Mouse (Mus musculus): ENCODE measurements around the gene Morc2a.

The Morc2a gene

DNA sequence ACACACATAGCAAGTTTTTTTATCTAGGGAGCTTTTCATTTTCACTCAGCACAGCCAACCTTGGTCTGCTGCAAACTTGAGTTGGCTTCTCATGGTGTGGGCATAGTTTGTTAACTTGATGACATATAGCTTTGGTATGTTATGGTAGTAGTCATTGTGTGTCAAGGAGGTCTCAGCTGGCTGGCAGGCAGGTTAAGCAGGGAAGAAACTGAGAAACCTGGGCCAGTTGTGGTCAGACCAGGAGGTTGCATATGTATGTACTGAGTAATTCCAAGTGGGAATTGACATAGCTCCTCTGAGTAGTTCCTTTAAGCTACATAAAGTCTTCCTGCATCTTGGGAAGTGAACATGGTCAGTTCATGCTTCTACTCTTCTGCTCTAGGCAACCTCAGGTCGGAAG is 35.2 kb downstream of the Morc2a start:
- no peak for DNase-seq (ENCODE audit: low spot score in 2 of 2)

GRCm38 (mm10) chr11:3684723-3685430 is 35.9 kb downstream of the Morc2a start:
- DNase-seq (ENCODE audit: low spot score in 2 of 2), result no peak

- DNase-seq (ENCODE audit: low spot score in 2 of 2), result no peak
Observed at GRCm38 (mm10) chr11:3685431-3685830, 36.4 kb downstream of the Morc2a start.

GRCm38 (mm10) chr11:3686318-3686717 is 37.3 kb downstream of the Morc2a start:
- no peak for DNase-seq (ENCODE audit: low spot score in 2 of 2)

DNA sequence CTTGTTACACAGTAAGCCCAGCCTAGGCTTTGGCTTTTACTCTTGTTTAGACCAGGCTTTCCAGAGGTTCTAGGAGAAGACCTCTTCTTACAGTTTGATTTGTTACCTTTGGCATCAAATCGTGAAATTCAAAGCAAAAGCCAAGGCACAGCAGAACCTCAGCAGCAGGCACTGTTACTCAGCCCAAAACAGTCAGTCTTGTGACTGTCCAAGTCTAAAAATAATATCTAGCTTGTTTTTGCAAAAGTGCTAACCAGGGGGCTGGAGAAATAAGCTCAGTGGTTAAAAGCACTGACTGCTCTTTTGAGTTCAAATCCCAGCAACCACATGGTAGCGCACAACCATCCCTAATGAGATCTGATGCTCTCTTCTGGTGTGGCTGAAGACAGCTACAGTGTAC is 37.9 kb downstream of the Morc2a start:
- no peak for DNase-seq (ENCODE audit: low spot score in 2 of 2)

- DNase-seq (ENCODE audit: low spot score in 2 of 2), result no peak
Observed at GRCm38 (mm10) chr11:3691746-3692145, 42.8 kb downstream of the Morc2a start.

DNA sequence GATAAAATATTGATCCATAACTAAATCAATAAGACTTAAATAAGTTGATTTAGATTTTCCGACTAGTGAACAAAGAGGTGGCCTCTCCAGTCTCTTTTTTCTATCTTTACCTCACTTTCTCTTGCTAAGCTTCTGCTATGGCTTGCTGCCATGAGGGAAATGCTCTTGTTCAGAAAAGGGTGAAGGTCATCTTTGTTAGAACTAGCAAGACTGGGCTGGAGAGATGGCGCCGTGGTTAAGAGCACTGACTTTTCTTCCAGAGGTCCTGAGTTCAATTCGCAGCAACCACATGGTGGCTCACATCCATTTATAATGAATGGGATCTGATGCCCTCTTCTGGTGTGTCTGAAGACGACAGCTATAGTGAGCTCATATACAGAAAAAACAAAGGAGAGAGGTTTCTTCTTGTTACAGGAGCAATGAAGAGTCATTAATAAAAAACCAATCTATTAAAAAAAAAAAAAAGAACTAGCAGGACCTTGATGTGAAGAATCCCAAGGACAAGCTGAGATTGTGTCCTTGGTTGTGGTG is 47.2 kb downstream of the Morc2a start:
- no peak for DNase-seq (ENCODE audit: low spot score in 2 of 2)

GRCm38 (mm10) chr11:3697441-3697840 is 48.5 kb downstream of the Morc2a start:
- no peak for DNase-seq (ENCODE audit: low spot score in 2 of 2)

GRCm38 (mm10) chr11:3703089-3703992 is 54.4 kb downstream of the Morc2a start:
- DNase-seq (ENCODE audit: low spot score in 2 of 2), result no peak

GRCm38 (mm10) chr11:3704404-3704803 is 55.4 kb downstream of the Morc2a start:
- no peak for DNase-seq (ENCODE audit: low spot score in 2 of 2)

DNA sequence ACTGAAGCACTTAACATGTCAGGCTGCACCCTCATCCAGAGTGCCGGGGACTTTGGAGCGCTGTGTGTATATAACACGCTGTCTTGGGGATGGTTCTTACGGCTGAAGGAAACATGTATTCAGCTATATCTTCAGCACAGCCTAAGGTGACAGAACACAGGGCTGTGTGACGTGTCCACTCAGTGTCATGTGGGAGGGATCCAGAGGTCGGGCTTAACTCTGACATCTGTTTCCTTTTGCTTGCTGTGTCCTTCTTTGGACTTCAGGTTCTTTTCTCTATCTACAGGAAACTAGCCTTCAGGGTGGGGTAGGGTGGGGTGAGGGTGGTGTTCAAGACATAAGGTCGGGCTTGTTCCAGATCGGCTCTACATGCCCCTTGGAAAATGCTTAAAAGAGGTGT is 58.1 kb downstream of the Morc2a start:
- no peak for DNase-seq (ENCODE audit: low spot score in 2 of 2)

- DNase-seq (ENCODE audit: low spot score in 2 of 2), result no peak
Observed at GRCm38 (mm10) chr11:3710203-3710602, 61.2 kb downstream of the Morc2a start.

DNA sequence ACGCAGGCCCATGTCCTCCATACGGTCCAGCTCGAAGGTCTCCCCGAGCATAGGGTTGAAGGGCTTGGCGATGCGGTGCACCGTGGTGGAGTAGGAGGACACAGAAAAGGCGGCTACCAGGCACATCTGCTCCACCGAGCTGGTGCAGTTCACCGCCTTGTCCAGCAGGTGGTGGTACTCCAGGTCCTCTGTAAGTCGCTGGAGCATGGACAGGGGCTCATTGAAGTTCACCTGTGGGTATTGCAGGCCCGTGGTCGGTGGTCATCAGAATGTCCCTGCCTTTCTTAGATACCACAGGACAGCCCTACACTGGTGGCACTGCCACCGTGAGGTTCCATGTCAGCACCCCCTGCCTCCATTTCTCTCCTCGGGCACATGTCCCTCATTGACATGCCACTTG is 65.5 kb downstream of the Morc2a start:
- peak in 1 of 2 experiments; percentile 14 for DNase-seq (ENCODE audit: low spot score in 2 of 2)

GRCm38 (mm10) chr11:3716662-3717061 is 67.7 kb downstream of the Morc2a start:
- DNase-seq (ENCODE audit: low spot score in 2 of 2), result no peak

DNA sequence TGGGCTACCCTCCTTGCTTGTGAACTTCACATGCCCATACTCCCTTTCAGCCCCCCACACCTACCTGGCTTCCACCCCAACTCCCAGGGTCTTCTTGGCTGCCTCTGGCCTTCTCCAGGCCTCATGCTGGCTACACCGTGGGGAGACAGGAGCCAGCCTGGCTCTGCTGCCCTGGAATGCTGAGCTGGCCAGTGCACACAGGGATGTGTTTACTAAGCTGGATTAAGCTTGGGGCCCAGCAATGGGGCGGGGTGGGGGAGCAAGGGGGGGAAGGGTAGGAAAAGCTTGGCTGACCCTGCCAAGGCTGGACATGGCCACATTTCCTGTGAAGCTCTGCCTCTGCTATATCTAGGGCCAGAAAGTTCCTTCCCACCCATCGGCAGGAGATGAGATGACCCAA is 73.0 kb downstream of the Morc2a start:
- DNase-seq (ENCODE audit: low spot score in 2 of 2), result no peak

GRCm38 (mm10) chr11:3722861-3723260 is 73.9 kb downstream of the Morc2a start:
- DNase-seq (ENCODE audit: low spot score in 2 of 2), result no peak

GRCm38 (mm10) chr11:3723910-3724309 is 74.9 kb downstream of the Morc2a start:
- DNase-seq (ENCODE audit: low spot score in 2 of 2), result no peak

DNA sequence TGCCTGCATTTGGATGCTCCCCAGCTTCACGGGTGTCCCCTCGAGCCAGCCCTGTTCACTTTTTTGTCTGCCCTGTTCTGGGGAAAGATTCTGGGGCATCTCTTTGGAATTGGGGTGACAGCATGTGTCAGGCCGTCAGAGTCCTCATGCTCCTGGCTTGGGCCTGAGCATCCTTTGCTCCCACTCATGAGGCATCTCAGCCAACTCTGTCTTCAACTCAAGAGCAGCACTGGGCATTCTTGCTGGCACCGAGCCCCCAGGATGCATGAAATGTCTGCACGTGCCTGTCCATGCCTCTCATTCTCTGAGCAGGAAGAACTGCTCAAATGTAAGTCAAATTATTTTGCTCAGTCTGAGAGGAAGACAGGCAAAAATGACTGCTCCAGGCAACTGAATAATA is 75.7 kb downstream of the Morc2a start:
- no peak for DNase-seq (ENCODE audit: low spot score in 2 of 2)

GRCm38 (mm10) chr11:3725331-3726054 is 76.5 kb downstream of the Morc2a start:
- DNase-seq (ENCODE audit: low spot score in 2 of 2), result no peak

- no peak for DNase-seq (ENCODE audit: low spot score in 2 of 2)
Observed at GRCm38 (mm10) chr11:3727438-3728105, 78.6 kb downstream of the Morc2a start.

DNA sequence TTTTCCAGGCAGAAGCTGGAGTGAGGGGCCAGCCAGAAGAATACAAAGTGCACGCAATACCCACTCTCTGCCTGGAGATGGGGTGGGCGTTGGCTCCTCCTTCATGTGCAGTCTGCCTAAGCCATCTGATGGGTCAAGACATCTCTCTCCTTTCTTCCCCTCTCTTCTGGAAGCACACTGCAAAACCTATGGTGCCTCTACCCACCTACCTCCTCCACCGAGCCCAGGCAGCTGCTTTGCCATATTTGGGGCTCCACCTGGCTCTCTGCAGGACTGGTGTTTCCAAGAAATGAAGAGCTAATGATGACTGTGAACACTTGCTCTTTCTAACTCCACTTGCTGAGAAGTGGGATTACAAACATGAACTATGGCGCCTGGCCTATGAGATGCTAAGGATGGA is 82.5 kb downstream of the Morc2a start:
- DNase-seq (ENCODE audit: low spot score in 2 of 2), result no peak
